Mouse (Mus musculus) spleen, postnatal 14 days (tissue): Measurements from ENCODE around the gene Wwox.

ENCODE experiments used
- DNase-seq, 2 experiments: peaks; one replicate each; pipeline ENCODE4 v3.0.0; 2021 to 2022; ENCODE audit warnings: low spot score in 2 of 2

Wwox gene

DNA sequence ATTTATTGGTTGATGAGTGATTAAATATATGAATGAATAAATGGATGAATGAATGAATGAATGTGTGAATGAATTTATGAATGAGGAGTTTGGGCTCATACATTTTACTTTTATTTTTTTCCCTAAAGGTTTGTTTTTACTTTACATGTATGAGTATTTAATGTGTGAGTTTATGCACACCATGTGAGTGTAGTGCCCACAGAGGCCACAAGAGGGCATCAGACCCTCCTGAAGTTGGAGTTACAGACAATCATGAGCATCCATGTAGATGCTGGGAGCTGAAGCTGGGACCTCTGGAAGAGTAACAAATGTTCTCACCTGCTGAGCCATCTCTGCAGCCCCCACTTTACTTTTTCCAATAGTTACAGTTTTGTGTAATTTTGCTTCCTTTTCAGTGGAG, 648.7 kb downstream of the Wwox start:
- DNase-seq: no peak

DNA sequence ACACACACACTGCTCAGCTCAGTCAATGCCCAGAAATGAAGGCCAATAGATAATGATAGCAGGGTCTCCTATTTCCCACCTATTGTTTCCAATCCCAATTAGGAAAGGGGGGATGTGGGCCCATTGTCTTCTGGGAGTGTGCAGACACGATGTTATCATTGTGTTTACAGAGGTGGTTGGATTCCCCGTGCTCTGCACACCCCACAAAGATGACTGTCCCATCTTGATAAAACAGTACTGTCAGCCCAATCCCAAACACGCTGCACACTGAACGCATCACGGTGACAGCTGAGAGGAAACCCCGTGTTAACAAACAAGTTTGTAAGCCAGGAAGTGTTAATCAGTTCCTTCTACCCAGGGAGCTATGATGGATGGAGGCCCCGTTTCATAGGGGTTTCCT, 650.3 kb downstream of the Wwox start:
- DNase-seq: no peak

DNA sequence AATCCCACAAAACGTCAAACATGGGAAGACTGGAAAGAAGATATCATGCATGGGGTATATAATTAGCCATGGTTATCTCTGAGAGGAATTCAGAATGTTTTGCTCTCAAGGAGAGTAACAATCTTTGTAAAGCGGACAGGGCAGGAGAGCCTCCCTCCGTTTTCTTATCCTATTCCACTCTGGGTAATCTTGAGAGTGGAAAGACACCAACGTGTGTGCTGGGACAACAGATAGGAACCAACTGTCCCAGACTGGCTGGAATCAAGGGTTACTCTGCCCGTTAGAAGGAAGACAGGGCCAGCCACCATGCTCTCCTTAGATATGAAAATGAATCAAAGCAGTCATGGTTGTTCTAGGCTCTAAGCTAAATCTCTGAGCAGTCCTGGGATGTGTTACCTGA, 650.7 kb downstream of the Wwox start:
- no peak for DNase-seq

DNA sequence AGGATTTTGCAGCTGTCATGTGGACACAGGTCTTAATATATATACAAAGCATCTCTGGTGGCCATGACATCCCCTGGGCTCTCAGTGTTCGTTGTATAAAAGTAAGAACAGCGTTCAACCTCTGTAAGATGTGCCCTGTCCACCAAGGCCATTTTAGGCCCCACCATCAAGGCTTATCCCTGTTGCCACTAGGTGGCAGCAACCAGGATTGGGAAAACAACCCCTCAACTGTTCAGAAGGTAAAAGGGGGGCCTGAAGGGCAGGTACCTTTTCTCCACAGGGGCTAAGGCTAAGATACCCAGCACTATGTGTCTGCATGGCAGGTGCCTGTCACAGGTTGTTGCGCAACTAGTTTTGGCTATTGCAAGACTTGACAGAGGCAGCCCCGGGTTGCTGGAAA, 656.1 kb downstream of the Wwox start:
- no peak for DNase-seq

DNA sequence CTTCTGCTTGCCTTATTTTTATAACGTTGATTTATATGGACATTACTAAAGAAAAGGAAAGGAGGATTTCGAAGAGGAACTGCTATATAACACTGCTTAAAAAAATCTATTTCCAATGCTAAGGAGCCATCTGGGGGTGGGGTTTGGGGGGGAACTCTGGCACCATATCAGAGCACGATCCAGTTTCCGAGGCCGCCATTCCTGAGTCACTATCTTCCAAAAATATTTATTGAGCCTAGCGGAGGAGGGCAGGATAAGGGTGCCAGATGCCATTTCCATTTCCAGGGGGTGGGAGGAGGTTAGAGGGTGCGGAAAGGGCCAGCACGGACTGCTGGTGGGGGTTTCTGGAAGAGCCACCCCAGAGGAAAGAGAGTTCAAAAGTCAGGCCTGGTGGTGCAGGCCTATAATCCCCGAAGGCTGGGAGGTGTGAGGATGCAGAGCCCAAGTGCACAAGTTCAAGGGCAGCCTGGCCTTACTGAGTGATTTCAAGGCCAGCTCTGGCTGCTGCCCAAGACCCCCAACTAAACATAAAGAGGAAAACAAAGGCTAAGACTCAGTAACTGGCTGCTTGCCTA, 658.6 kb downstream of the Wwox start:
- DNase-seq: no peak

DNA sequence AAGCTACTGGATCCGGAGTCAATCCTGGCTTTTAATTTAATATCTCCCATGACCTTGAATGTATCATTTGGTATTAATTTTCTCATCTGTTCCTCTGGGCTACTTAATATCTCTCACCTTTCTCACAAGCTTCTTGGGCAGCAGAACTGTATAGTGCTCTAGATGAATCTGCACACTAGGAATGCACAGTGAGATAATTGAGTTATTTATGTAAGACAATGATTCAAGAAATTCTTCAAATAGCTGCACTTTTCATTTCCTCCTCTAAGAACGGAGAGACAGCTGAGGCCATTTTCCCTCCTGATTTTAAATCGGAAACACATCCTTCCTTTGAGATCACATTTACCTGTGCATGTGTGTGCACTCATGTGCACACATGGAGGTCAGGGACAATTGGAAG, 669.9 kb downstream of the Wwox start:
- DNase-seq: no peak

DNA sequence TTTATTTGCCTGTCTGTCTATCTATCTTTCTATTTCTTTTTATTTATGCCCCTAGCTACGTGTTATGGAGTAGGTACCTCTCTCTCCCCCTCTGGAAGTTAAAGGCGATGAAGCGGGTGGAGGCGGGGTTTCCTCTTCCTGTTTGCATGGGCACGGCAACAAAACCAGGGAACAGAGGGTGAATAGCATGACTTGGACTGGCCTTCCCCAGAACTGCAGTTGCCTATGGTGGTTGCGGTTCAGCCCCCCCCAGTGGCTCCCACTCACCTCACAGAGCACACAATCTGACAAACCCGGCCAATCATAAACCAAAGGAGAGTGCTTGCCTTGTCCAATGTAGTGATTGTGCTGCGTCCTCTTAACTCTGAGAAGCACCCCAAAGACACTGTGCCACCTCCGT, 671.0 kb downstream of the Wwox start:
- DNase-seq: no peak

DNA sequence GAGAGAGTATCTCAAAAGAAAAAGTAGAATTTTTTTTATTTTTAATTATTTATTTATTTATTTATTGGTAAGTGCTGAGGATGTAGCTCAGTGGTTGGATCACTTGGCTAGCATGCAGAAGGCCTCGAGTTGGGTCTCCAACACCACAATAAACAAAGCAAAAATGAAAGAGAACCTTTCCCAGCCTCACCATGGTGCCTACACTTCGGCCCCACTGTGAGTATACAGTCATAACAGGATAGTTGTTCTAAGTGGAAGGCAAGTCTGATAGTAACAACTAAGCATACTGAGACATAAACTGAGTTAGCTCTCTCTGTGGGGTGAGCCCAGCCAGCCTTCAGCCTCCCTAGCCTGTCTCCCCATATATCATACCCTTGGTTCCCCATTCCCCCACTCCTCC, 672.6 kb downstream of the Wwox start:
- no peak for DNase-seq

DNA sequence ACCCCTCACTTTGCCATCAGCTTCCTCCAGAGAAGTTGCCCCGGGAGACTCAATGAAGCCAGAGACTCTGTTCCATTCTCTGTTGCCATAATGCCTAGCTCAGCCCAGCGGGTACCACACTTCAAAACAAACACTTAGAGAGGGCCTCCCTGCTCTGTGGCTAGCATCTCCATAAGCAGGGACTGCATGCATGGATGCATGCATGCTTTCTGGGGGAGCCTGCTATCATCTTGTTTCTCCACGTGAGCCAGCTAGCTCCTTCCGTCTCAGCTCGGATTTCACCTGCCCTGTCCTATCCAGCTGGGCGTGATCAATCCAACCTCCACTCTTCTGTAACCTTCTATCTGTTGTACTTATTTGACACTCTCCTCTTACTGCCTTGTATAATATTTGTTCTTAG, 675.0 kb downstream of the Wwox start:
- no peak for DNase-seq

DNA sequence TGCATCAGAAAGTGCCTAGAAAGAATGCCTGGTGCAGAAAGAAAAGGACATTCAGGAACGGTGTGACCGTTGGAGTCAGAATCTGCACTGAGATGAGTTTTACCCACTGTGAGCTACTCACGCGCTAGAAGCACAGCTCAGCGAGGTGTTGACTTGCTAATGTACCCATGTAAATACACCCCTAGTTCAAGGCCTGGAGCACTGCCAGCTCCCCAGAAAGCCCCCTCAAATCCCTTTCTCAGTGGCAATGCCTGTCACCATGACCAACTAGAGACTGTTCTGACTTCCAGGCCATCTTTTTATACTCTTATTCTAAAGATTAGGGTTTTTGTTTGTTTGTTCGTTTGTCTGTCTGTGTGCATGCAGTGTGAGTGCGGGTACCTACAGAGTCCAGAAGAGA, 686.6 kb downstream of the Wwox start:
- no peak for DNase-seq

DNA sequence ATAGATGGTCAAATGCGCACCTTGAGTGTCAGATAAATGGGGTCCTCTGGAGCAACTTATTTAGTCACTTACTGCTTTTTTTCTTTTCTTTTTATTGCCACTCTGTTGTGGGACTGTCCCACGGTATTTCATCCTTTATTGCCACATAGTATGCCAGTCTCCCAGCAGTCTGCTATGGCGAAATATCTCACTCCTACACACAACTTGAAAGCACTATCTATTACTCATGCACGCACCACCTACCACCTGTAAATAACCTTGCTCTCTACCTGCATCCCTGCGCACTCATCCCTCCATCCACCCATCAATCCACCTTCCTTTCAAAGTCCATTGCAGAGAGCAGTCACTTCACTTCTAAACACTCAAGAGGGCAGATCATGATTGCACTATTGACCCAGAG, 687.2 kb downstream of the Wwox start:
- no peak for DNase-seq

DNA sequence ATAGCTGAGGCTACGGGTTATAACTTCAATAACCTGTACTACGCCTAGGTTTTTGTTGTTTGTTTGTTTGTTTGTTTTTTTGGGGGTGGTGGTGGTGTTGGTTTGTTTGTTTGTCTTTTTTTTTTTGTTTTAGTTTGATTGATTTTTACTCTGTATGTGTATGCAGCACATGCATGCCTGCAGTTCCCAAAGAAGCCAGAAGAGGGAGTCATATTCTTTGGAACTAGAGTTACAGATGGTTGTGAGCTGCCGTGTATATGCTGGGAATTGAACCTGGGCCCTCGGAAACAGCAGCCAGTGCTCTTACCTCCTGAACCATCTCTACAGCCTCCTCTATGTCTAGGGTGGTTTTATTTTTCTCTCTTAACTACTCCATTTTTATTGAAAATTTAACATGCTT, 689.9 kb downstream of the Wwox start:
- no peak for DNase-seq

DNA sequence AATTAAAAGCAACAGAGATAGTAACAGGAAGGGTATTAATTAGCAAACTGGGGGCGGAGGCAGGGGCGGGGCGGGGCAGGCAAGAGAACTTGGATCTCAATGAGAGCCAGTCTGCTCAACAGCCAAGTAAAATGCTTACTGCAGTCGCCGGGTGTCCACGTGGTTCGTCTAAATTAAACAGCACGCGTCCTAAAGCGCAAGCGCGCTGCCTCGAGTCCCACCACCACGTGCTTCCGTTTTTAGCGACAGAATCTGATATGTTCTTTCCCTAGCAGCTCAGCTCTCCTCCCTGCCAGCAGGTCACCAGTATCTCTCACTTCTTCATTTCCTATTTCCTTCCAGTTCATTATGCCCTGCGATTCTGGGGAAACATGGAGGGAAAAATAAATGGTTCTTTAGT, 693.7 kb downstream of the Wwox start:
- no peak for DNase-seq

DNA sequence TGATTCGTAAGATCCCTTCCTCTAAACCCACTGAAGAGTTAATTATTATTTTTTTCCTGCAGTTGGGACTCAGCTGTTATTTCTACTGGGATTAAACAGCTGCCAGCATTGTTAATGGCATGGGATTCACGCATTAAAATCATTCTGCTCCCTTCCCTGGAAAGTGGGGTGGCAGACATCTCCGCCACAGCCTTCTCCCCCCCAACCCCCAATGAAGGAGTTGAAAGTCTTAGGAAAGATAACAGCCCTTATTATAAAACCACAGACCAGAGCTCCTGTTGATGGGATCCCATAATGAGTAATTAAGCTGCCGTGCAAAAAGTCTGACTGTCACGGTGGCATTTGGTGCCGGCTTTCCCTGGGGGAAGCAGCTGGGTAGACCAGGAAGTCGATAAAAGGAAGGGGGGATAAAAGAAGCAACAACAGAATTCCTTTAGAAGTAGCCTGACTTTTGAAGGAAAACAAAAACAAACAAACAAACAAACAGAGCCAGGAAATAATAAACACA, 694.3 kb downstream of the Wwox start:
- no peak for DNase-seq

DNA sequence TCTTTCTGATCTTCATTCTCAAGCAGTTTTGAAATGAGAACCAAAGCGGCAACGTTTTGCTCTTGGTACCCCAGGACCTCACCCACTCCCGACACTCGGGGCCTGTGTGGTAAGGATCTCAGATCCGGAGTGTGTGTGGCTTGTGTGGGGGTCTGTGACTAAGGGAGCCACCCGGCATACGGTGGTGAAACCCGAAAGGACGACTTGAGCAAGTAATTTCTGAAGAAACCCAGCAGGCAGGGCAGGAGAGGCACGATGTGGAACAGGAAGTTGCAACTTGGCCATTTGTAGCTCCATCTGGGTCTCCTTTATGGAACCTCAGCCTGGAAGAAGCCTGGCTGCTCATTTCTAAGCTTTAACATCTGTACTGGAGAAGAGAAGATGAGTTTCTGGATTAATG, 697.4 kb downstream of the Wwox start:
- no peak for DNase-seq

DNA sequence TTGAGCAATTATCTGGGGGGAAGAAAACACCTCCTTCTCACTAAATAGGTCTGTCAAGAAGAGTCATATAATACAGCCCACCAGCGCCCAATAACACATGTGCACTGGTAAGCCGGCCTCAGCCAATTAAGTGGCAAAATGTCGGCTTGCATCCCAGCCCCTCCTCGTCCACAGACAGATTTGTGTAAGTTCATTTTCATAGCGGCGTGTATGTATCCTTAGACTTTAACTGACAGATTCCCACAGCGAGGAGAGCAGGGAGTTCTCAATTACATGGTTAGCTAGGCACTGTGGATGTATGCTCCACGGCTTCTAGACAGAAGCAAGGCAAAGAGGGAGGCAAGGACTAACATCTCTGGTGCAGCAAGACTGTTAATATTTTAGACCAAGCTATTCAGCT, 702.2 kb downstream of the Wwox start:
- DNase-seq: no peak

DNA sequence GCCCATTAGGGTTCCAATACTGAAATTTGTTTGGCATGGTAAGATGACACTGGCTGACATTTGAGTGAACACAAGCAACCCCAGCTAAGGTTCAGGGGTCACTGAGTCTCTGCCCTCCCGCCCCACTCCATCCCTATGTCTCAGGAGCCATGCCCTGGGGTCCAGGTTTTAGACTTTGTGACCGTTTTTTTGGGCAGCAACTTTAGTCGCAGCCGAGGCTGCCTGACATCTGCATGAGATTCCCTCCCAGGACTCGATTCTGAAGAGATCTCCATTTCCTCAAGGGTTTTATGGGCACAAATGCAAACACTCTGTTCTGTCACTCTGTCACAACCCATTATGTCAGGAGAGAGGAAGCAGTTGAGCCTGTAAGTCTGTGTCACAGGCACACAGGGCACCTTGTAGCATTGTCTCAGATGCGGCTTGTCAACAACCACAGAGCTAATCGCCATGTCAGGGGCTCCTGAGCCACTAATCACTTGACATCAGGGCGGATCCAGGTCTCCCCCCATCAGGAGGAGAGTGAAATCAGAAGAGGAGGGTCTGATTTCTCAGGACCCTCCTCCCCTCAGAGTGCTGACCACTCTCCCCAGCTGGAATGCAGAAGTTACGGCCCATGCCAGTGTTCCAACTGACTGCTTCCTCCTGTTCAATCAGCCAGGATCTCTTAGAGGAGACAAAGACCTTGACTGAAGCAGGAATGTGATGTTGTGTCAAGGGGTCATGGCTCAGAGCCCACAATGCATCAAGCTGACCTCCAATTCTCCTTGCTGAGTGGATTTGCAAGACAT, 704.3 kb downstream of the Wwox start:
- DNase-seq: no peak

DNA sequence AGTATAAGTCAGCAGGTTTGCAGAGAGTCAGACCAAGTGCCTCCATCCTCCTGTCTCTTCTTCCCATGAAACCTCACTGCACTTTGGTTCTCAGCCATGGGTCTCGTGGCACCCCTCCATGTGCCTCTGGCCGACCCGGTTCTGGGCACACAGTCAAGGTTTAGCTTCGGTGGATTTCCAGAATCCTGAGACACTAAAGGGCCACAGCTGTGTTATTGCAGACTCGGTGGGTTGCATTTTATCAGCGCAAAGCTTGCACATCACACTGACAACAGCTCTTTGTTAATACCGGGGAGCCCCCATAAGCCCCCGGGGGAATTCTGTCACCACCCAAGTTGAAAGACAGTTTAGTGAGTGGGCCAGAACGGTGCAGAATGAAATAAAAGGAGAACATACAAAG, 707.6 kb downstream of the Wwox start:
- DNase-seq: no peak

DNA sequence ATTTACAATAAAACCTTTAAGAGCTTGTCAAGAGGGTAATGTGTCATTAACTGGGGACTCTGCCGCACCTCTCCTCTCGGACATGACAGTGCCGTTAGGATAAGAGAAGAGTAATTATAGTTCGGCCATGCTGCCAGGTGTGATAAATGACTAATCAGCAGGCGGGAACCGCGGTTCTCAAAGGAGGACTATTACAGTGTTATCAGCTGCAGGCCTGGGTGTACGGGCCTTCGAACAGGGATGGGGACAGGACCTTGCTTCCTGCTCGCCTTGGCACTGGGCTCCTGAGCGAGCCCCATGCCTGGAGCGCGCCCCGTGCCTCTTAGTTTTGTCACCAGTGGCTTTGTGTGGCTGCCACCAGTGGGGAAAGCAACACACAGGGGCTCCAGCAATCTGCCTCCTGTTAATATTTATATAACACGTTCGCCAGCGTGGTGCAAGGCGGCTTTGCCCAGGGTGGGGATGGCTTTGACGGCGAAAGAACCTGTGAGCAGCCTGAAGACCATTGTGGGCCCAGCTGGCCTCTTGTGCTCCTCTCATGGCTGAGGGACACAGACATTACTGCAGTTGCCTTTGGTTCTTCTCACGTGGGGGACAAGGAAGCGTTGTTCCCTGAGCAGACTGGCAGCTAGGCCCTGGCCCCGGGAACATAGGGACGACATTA, 711.1 kb downstream of the Wwox start:
- DNase-seq: no peak

DNA sequence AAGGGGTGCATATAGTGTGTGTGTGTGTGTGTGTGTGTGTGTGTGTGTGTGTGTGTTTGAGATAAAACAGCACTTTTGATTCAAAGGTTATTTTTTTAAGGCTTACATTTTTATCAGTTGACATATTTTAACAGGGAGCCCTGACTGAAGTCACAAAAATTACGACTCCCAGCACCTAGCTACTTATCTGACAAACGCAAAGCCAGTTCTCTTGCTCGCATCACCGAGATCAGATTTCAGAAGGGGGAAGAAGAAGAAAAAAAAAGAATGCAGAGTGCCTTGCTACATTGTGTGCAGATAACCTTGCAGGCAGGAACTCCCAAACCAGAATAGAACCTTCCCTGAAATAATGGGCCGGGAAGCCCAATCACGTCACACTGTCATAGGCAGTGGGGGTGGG, 712.0 kb downstream of the Wwox start:
- no peak for DNase-seq

DNA sequence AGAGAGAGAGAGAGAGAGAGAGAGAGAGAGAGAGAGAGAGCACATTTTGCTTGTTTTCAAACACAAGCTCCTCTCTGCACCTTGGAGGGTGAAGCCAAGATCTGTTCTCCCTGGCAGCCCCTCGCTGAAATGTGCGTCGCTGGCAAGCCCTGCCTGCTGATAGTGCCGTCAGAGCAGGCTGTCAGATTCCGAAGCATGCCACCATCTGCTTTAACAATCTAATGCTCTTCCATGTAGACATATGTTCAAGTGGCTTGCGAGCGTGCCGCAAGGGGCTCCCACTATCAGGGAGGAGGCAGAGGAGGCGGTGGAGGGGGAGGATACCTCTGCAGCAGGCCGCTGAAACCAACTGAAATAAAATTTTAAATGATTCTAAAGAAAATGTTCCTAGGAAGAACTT, 714.6 kb downstream of the Wwox start:
- no peak for DNase-seq

DNA sequence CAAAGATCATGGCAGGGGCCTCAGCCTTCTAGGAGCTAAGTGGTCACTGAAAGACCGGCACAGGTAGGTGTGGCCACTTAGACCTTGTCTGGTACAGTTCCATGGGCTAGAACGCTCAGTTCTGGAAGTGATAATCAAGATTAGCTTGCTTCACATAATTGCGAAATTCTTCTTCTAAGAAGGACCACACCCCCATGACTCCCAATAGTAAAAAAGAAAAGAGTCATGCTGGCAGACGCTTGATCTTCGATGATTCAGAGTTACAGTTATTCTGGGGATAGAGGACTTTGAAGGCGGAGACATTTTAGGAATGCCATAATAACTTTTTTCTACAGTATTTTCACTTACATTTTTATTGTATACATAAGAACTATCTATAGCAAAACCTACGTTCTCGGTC, 716.7 kb downstream of the Wwox start:
- DNase-seq: no peak
